Mouse (Mus musculus) limb, embryonic 13.5 days (tissue): ENCODE measurements around the gene Myo10. TPM values are rescaled to one million over a fixed set of nuclear protein-coding genes. Genes with fewer than 3 reads are reported as not detected.

ENCODE experiments used
- ATAC-seq: fragments of 200-750 bp; cut with Nextera tagmentation; 2 replicates; pipeline ENCODE4 v1.8.0; 2017; ENCODE audit warnings: low read depth, moderate number of reproducible peaks, moderate TSS enrichment; ENCODE audit not compliant: low FRiP score
- H3K27ac ChIP-seq: fragments of 300-500 bp; sonication (generic); 2 replicates; pipeline ENCODE4 v1.5.1; 2015; ENCODE audit warnings: inconsistent platforms, mild to moderate bottlenecking, moderate library complexity
- H3K27me3 ChIP-seq: fragments of 300-500 bp; sonication (generic); 2 replicates; pipeline ENCODE4 v1.6.1; 2015; ENCODE audit warnings: mild to moderate bottlenecking, inconsistent platforms
- H3K36me3 ChIP-seq: fragments of 300-500 bp; sonication (generic); 2 replicates; pipeline ENCODE4 v1.6.1; 2015; ENCODE audit warnings: inconsistent platforms, mild to moderate bottlenecking, moderate library complexity
- H3K4me1 ChIP-seq: fragments of 300-500 bp; sonication (generic); 2 replicates; pipeline ENCODE4 v1.6.1; 2015; ENCODE audit warnings: inconsistent platforms
- H3K4me2 ChIP-seq: fragments of 300-500 bp; sonication (generic); replicated peaks from 2 replicates; pipeline ENCODE4 v1.6.1; 2015; ENCODE audit warnings: inconsistent platforms, mild to moderate bottlenecking, moderate library complexity
- H3K4me3 ChIP-seq: fragments of 300-500 bp; sonication (generic); 2 replicates; pipeline ENCODE4 v1.5.1; 2015; ENCODE audit warnings: moderate library complexity, mild to moderate bottlenecking, inconsistent platforms
- H3K9ac ChIP-seq: fragments of 300-500 bp; sonication (generic); 2 replicates; pipeline ENCODE4 v1.6.1; 2015; ENCODE audit warnings: mild to moderate bottlenecking, inconsistent platforms
- H3K9me3 ChIP-seq: fragments of 300-500 bp; sonication (generic); 2 replicates; pipeline ENCODE4 v1.6.1; 2016; ENCODE audit warnings: inconsistent platforms
- WGBS: fragments of 180-500 bp; shearing (Covaris S2); methylation state at CpG from one replicate; pipeline ENCODE4 v1.1.7; 2015; 5-methylcytosine and 5-hydroxymethylcytosine counted together
- polyA plus RNA-seq: library from polyadenylated mRNA; unstranded; fragments of >200 nt; fragmentation: Nextera tagmentation; extraction: Ambion mirVana; gene quantifications from 2 replicates; pipeline ENCODE4 v1.2.1, GENCODE M21; 2015

The Myo10 gene
- polyA plus RNA-seq, 1 experiment from 2014 or later, result 30.3 TPM

DNA sequence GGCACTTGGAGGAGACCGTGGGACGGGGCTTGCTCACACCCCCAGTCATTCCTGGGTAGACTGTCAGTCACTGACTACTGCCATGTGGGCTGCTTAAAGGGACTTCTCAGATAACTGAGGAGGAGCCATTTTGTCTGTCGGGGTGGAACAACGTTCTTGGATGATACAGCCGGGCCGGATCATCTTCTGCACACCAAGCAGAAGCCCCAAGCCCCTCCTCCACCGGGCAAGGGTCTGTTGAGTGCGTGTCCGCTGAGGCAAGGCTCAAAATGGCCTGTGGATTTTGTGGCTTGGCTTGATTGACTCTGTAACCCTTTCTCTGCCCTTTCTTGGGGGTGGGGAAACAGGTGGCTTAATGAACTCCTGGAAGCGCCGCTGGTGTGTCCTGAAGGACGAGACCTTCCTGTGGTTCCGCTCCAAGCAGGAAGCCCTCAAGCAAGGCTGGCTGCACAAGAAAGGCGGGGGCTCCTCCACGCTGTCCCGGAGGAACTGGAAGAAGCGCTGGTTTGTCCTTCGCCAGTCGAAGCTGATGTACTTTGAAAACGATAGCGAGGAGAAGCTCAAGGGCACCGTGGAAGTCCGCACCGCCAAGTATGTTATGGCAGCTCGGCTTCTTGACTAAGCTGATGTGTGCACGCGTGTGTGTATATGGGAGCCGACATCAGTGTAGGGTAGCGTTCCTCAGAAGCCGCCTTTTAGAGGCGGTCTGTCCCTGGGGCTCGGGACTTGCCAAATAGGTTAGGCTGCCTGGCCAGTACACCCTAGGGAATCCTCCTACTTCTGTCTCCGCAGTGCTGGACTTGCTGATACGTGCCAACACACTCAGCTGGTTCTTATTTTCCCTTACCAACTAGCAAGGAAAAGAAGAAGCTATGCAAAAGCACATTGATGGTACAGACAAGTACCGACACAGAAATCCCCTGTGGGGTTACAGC, 163.4 kb downstream of the Myo10 start:
- no peak for ATAC-seq
- Histone ChIP-seq H3K36me3 (peaks cover 95% of the 10 kb centered on the region), H3K4me1 (peaks cover 23% of the 10 kb centered on the region), H3K27ac (no peak overlapping the region), H3K27me3 (no peaks in the 10 kb centered on the region), H3K4me3 (no peak overlapping the region), H3K4me2 (no peak overlapping the region), H3K9me3 (no peaks in the 10 kb centered on the region), H3K9ac (no peak overlapping the region)
- 86% methylated on average over 35 of the region's 35 CpGs for WGBS

DNA sequence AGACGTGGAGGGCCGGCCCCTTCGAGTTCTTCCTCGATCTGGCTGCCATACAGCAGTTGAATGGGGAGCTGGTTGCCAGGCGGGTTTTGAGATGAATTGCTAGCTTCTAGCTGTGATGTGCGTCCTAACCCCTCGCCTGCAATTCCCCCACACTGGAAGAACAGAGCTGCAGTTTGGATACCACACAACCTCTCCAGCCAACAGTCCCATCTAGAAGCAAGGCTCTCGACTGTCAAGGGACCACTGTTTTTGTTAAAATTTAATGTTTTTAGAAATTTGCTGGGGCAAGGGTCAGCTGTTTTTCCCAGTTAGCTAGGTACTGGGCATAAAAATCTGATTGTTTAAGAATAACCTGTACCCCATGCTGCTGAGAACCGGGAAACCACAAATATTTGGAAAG, 165.1 kb downstream of the Myo10 start:
- Histone ChIP-seq H3K9ac (no peak overlapping the region), H3K4me2 (no peak overlapping the region), H3K4me3 (no peak overlapping the region), H3K36me3 (peaks cover 90% of the 10 kb centered on the region), H3K4me1 (peaks cover 23% of the 10 kb centered on the region), H3K27ac (peak overlapping the region; percentile 70; the same call in 1 of the 2 replicates), H3K9me3 (no peaks in the 10 kb centered on the region), H3K27me3 (no peaks in the 10 kb centered on the region)
- no peak for ATAC-seq
- WGBS, result 73% methylated on average over 9 of the region's 9 CpGs

DNA sequence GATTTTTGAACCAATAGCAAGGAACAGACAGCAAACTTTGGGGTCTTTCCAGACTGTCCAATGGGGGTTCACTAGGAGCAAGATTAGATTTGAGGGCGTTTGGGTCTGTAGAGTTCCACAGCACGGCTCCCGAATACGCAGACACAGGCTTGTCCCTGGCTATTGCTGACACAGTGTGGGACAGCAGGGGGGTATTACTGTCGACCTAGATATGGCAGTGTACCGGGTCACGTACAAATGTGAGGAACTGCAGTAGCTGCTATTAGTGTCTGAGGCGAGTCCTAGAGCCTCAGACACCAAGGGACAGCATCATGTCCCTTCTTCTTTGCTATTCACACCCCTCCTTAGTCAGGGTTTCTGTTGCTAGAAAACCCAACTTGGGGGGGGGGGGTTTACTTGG, 165.6 kb downstream of the Myo10 start:
- Histone ChIP-seq H3K36me3 (peaks cover 90% of the 10 kb centered on the region), H3K9me3 (no peaks in the 10 kb centered on the region), H3K27ac (peak overlapping the region; percentile 58; the same call in 1 of the 2 replicates), H3K4me1 (peaks cover 23% of the 10 kb centered on the region), H3K4me3 (no peak overlapping the region), H3K4me2 (no peak overlapping the region), H3K9ac (no peak overlapping the region), H3K27me3 (no peaks in the 10 kb centered on the region)
- ATAC-seq, result no peak
- WGBS, result 70% methylated on average over 8 of the region's 8 CpGs

DNA sequence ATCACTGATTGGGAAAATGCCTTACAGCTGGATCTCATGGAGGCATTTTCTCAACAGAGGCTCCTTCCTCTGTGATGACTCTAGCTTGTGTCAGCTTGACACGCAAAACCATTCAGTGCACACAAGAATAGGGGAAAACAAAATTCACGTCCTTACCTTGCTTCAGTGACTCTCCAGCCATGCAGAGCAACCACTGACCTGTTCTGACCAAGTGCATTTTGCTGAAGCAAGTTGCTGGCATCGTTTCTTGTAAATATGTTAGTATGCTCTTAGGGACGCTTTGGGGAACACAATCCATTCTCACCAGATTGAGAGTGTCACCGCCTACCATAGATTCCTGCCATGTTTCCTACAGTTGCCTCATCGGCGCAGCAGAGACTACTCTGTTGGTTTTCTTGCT, 166.2 kb downstream of the Myo10 start:
- H3K4me3 ChIP-seq, result no peak overlapping the region
- WGBS, result 95% methylated on average over 7 of the region's 7 CpGs

DNA sequence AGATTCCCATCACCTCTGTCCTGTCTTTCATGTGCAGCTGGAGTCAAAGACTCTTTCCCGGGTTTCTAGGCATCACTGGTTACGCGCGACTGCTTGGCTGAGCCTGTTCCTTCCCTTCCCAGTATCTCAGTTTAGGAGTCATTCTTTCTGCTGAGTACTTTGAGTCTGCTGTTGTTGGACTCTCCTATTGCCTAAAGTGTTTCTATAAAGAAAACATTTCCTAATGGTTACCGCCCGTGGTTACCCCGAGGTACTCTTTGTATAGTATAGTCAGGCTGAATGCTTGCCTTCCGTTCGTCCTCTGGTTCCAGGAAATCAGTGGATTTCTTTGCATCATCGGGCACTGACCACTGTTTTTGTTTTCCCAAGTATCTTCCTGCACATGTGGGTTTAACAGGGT, 166.9 kb downstream of the Myo10 start:
- 81% methylated on average over 10 of the region's 10 CpGs for WGBS
- H3K27ac ChIP-seq, result no peak overlapping the region; the same call in 1 of the 2 replicates

More for the DNA sequence above, 166.2 kb downstream of the Myo10 start:
- Histone ChIP-seq H3K27me3 (no peaks in the 10 kb centered on the region), H3K9me3 (no peaks in the 10 kb centered on the region), H3K4me2 (no peak overlapping the region), H3K27ac (no peak overlapping the region; the same call in 1 of the 2 replicates), H3K4me1 (peaks cover 24% of the 10 kb centered on the region), H3K9ac (no peak overlapping the region), H3K36me3 (peaks cover 90% of the 10 kb centered on the region)
- ATAC-seq, result no peak

DNA sequence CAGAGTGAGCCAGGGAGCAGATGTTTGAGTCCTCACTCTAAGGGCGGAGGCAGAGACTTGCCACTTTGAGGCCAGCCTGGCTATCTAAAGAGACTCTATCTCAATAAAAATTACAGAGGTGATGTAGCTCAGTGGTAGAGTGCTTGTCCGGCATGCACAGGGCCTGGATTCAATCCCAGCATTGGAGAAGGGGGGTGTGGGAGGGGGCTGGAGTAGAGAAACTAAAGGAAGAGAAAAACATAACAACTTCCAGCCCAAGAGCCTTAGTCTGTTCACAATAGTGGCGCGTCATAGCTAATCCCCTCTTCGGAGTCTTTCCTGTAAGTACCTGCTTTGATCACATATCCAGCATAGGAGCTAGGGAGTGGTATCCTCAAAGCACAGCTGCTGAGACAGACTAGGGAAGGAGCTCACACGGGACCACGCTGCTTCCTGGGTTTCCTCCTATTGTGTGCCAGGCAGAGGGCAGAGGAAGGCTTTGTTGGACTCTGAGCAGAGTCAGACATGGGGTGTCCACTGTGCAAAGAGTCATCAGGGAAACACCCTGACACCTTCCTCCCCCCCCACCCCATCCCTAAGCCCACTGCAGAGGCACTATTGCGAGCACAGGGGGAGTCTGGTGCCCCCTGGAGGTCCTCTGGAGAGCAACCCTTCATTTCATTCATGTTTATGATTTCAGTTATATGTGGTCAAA, 169.5 kb downstream of the Myo10 start:
- Histone ChIP-seq H3K36me3 (peaks cover 85% of the 10 kb centered on the region), H3K4me1 (peaks cover 24% of the 10 kb centered on the region), H3K4me2 (no peak overlapping the region), H3K9ac (no peak overlapping the region), H3K4me3 (no peak overlapping the region), H3K9me3 (no peaks in the 10 kb centered on the region), H3K27me3 (no peaks in the 10 kb centered on the region), H3K27ac (no peak overlapping the region)
- ATAC-seq, result no peak
- WGBS, result 74% methylated on average over 8 of the region's 8 CpGs

More for the DNA sequence above, 166.9 kb downstream of the Myo10 start:
- ATAC-seq, result no peak
- H3K36me3 ChIP-seq, result peaks cover 90% of the 10 kb centered on the region
- H3K4me2 ChIP-seq, result no peak overlapping the region
- no peaks in the 10 kb centered on the region for H3K9me3 ChIP-seq
- no peak overlapping the region for H3K9ac ChIP-seq
- no peaks in the 10 kb centered on the region for H3K27me3 ChIP-seq
- peaks cover 31% of the 10 kb centered on the region for H3K4me1 ChIP-seq
- H3K4me3 ChIP-seq, result no peak overlapping the region

DNA sequence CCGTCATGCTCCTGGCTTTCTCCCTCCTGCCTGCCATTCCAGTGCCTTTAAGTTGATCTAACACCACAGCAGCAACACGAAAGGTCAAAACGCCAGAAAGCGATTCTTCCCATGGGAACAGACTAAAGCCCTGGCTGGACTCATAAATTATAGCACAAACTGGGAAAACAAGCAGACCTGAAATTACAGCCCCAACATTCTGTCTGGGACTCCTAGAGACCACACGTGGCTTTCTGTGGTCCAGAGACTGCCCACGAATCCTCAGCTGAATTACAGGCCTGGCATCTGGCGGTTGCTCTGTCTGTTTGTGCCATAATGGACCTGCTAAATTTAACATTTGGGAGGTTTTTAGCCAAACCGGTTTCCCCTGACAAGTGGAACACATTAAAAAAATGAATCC, 171.8 kb downstream of the Myo10 start:
- no peak overlapping the region for H3K9ac ChIP-seq
- peaks cover 14% of the 10 kb centered on the region; the same call in 1 of the 2 replicates for H3K4me1 ChIP-seq
- H3K4me2 ChIP-seq, result no peak overlapping the region
- ATAC-seq, result no peak
- H3K27me3 ChIP-seq, result no peaks in the 10 kb centered on the region
- H3K27ac ChIP-seq, result no peak overlapping the region
- no peaks in the 10 kb centered on the region for H3K9me3 ChIP-seq
- H3K36me3 ChIP-seq, result peaks cover 84% of the 10 kb centered on the region
- no peak overlapping the region for H3K4me3 ChIP-seq
- WGBS, result 55% methylated on average over 8 of the region's 8 CpGs

DNA sequence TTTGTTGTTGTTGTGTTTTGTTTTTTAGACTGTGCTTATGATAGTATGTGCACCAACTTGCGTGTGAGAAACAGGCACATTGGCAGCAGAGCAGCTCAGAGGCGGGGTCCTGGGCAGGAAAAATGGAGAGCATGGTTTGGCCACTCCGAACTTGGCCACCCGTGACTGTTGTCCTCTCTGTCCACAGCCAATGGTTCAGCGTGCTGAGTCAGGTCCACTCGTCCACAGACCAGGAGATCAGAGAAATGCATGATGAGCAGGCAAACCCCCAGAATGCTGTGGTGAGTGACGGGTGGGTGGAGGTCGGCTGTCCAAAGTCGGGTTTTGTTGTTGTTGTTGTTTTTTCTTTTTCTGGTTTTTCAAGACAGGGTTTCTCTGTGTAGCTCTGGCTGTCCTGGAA, 173.2 kb downstream of the Myo10 start:
- no peak for ATAC-seq
- Histone ChIP-seq H3K4me3 (no peak overlapping the region), H3K9ac (no peak overlapping the region), H3K36me3 (peaks cover 84% of the 10 kb centered on the region), H3K9me3 (no peaks in the 10 kb centered on the region), H3K4me2 (no peak overlapping the region), H3K27me3 (no peaks in the 10 kb centered on the region), H3K4me1 (peaks cover 14% of the 10 kb centered on the region; the same call in 1 of the 2 replicates), H3K27ac (no peak overlapping the region)
- 93% methylated on average over 9 of the region's 9 CpGs for WGBS

DNA sequence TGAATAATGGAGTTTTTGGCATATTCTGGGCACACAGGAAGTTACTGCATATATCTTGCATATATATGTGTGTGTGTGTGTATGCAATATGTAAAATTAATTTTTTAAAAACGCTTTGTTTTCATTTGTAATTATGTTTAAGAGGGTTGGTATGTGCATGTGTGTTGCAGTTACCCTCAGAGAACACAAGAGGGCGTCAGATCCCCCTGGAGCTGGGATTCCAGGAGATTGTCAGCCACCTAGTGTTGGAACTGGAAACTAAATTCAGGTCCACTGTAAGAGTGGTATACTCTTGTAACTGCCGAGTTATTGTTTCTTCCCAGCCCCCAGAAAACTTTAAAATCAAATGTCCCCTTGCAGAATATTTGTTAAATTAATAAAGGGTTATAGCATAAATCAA, 174.0 kb downstream of the Myo10 start:
- H3K36me3 ChIP-seq, result peaks cover 87% of the 10 kb centered on the region
- WGBS, result 65% methylated on average over 3 of the region's 3 CpGs
- no peak overlapping the region for H3K4me2 ChIP-seq
- H3K4me1 ChIP-seq, result peaks cover 14% of the 10 kb centered on the region; the same call in 1 of the 2 replicates
- no peak overlapping the region for H3K27ac ChIP-seq
- no peak overlapping the region for H3K4me3 ChIP-seq
- ATAC-seq, result no peak
- no peaks in the 10 kb centered on the region for H3K27me3 ChIP-seq
- H3K9ac ChIP-seq, result no peak overlapping the region
- no peaks in the 10 kb centered on the region for H3K9me3 ChIP-seq

DNA sequence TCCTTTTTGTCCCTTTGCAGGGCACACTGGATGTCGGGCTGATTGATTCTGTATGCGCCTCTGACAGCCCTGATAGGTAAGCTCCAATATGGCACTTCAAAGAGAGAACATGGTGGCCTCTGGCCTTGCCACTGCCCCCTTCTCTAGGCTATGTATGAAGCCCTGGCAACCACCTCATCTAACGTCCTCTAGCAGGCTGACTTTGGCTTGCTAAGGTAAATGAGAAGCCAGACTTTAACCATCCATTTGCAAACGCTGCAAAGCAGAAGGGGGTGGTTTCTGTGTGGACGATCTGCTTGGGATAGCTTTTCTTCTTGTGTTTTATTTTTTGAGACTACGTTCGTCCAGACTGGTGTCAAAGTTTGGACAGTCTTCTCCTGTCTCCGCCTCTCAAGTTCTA, 174.9 kb downstream of the Myo10 start:
- H3K27me3 ChIP-seq, result no peaks in the 10 kb centered on the region
- H3K27ac ChIP-seq, result no peak overlapping the region
- peaks cover 14% of the 10 kb centered on the region; the same call in 1 of the 2 replicates for H3K4me1 ChIP-seq
- H3K36me3 ChIP-seq, result peaks cover 88% of the 10 kb centered on the region
- no peak for ATAC-seq
- H3K4me2 ChIP-seq, result no peak overlapping the region
- H3K9ac ChIP-seq, result no peak overlapping the region
- H3K4me3 ChIP-seq, result no peak overlapping the region
- no peaks in the 10 kb centered on the region for H3K9me3 ChIP-seq
- WGBS, result 85% methylated on average over 8 of the region's 8 CpGs

DNA sequence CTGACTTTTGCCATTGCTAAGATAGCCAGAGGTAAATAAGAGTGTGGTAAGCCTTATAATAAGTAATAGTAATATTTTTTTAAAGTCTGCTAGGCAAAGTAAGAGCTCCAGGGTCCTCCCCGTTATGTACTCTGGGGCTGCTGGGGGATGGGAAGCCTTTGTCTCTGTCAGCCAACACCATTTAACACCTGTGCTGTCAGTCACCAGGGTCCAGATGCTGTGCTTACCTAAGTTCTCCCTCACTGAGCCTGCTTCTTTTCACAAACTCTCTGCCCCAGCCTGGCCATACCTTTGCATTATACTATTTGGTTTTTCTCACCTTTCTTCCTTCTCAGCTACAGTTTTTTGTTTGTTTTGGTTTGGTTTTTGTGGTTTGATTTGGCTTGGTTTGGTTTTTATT, 175.6 kb downstream of the Myo10 start:
- Histone ChIP-seq H3K36me3 (peaks cover 90% of the 10 kb centered on the region), H3K27me3 (no peaks in the 10 kb centered on the region), H3K4me3 (no peak overlapping the region), H3K4me1 (peaks cover 20% of the 10 kb centered on the region), H3K9ac (no peak overlapping the region), H3K27ac (no peak overlapping the region), H3K9me3 (no peaks in the 10 kb centered on the region), H3K4me2 (no peak overlapping the region)
- no peak for ATAC-seq
- WGBS, result 64% methylated on average over 1 of the region's 1 CpGs

DNA sequence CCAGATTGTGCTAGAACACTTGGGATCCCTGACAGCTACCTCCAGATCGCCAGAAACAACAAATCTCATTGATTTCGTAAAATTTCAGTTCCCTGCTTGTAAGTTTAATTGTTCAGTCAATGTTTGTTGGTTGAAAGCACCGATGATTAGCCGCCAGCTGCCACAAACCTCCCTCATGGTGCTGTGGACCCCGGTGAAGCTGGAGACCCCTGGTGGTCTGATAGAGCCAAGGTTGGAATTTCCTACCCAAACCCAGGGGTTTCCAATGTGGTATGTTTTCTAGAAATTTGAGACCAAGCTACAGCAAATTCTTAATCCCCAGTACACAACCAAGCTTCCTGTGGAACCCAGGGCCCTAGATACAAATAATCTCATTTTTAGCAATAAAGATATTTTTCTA, 179.4 kb downstream of the Myo10 start:
- 81% methylated on average over 5 of the region's 5 CpGs for WGBS
- Histone ChIP-seq H3K36me3 (peaks cover 94% of the 10 kb centered on the region), H3K4me2 (no peak overlapping the region), H3K27ac (no peak overlapping the region), H3K4me1 (peaks cover 17% of the 10 kb centered on the region), H3K9ac (no peak overlapping the region), H3K27me3 (no peaks in the 10 kb centered on the region), H3K4me3 (no peak overlapping the region), H3K9me3 (no peaks in the 10 kb centered on the region)
- no peak for ATAC-seq
